Mouse (Mus musculus) cerebellum, adult 2 months (tissue): Measurements from ENCODE around the gene Odf3b. TPM values are rescaled to one million over a fixed set of nuclear protein-coding genes. Genes with fewer than 3 reads are reported as not detected.
A peak's percentile ranks its signal among the peaks of the same experiment; 100 is the strongest.

Source experiments
- DNase-seq, 2 experiments: peaks; one replicate each; pipeline ENCODE4 v3.0.0; 2021
- H3K27ac ChIP-seq: fragments of 200-500 bp; 2 replicates; pipeline ENCODE4 v1.5.1; 2012; ENCODE audit warnings: low read length, control low read depth, inconsistent platforms; ENCODE audit not compliant: insufficient read depth
- H3K27me3 ChIP-seq: fragments of 200-500 bp; 2 replicates; pipeline ENCODE4 v1.6.1; 2012; ENCODE audit warnings: inconsistent platforms, mild to moderate bottlenecking, low read length, moderate library complexity; ENCODE audit not compliant: control insufficient read depth, insufficient read depth
- H3K4me1 ChIP-seq: fragments of 200-500 bp; 2 replicates; pipeline ENCODE4 v1.6.1; 2011; ENCODE audit warnings: low read length; ENCODE audit not compliant: control insufficient read depth, insufficient read depth
- H3K4me3 ChIP-seq: fragments of 200-500 bp; replicated peaks from 2 replicates; pipeline ENCODE3; 2011; ENCODE audit warnings: mild to moderate bottlenecking, low read depth, low read length, control low read depth; ENCODE audit not compliant: insufficient read depth
- CTCF ChIP-seq: fragments of 200-500 bp; IDR thresholded peaks from 2 replicates; pipeline ENCODE4 v1.5.1; 2011; ENCODE audit warnings: low read depth, mild to moderate bottlenecking, control low read depth, low read length, moderate library complexity, borderline replicate concordance; ENCODE audit not compliant: insufficient read depth
- POLR2A ChIP-seq: fragments of 200-500 bp; IDR thresholded peaks from 2 replicates; pipeline ENCODE4 v1.6.1; 2011; ENCODE audit warnings: low read length, control low read depth, borderline replicate concordance; ENCODE audit not compliant: insufficient read depth
- WGBS: fragments of 180-500 bp; shearing (Covaris S2); methylation state at CpG from one replicate; pipeline ENCODE4 v1.1.7; 2018; 5-methylcytosine and 5-hydroxymethylcytosine counted together
- polyA plus RNA-seq: library from polyadenylated mRNA; depleted of rRNA; stranded (reverse); fragments of >200 nt; gene quantifications from 2 replicates; pipeline ENCODE4 v1.2.3, GENCODE M21; 2012

The Odf3b gene
- polyA plus RNA-seq, 1 experiment: 18.3 TPM

DNA sequence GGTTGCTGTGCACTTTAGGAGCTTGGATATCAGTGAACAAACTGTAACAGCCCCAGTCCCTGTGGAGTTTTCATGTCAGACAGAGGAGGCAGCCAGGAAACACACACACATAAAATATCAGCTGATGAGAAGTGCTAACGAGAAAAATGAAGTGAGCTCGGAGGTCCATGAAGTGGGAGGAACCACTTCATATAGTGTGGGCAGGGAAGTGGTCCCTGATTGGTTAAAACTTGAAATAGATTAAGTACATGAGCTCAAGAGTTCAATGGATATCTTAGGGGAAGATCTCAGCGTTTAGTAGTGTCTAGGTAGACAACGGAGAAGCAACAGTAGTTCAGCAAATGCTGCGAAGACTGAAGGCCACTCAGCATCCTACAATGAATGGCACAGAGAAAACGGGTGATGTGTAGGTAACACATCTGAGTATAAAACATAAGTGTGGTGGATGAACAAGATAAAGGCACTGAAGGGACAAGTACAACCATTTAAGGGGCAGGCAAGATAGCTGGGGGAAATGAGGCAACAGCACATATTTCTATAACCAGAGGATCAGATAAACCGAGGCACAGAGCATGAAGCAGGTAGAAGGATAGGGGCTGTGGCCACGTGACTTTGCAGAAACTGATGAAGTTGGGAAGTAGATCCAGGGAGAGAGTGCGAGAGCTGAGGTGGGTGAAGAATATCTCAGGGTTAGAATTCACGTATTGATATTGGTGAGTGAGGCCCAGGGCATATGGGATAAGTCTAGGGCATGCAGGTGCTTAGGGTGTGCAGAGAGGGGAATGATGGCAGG lies 25.9 kb upstream of the Odf3b start:
- Histone ChIP-seq H3K4me1 (no peaks in the 10 kb centered on the region), H3K27ac (no peak overlapping the region), H3K27me3 (no peaks in the 10 kb centered on the region), H3K4me3 (no peak overlapping the region)
- DNase-seq: no peak
- TF ChIP-seq POLR2A (no peak), CTCF (no peak)
- WGBS: 81% methylated on average over 10 of the region's 10 CpGs

DNA sequence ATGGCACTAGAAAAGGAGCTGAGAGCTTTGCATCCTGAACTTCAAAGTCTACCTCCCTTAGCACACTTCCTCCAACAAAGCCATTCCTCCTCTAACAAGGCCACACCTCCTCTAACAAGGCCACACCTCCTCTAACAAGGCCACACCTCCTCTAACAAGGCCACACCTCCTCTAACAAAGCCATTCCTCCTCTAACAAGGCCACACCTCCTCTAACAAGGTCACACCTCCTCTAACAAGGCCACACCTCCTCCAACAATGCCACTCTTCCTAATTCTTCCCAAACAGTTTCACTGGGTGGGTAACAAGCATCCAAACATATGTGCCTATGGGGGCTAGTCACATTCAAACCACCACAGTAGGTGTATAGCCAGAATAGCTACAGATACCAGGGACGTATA lies 23.4 kb upstream of the Odf3b start:
- DNase-seq: no peak
- WGBS: 86% methylated on average over 1 of the region's 1 CpGs

DNA sequence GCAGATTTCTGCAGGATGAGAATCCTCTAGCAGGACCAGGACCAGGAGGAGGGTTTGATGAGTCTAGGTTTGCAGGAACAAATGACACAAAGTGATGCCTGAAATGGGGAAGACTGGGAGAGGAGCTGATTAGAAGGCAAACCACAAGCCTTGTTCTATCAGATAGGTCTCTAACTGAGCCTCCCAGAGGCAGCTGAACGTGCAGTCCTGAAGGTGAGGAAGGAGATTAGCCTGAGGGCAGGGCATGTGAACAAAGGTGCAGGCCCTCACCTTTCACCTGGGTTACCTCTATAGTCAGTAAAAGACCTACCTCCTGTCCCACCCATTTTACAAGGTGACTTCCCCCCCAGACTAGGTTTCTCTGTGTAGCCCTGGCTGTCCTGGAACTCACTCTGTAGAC lies 20.6 kb upstream of the Odf3b start:
- DNase-seq: no peak
- Histone ChIP-seq H3K4me1 (no peaks in the 10 kb centered on the region), H3K27me3 (no peaks in the 10 kb centered on the region), H3K4me3 (no peak overlapping the region), H3K27ac (no peak overlapping the region)
- TF ChIP-seq CTCF: no peak
- no peak for TF ChIP-seq POLR2A
- 92% methylated on average over 1 of the region's 1 CpGs for WGBS

More for the DNA sequence above, 23.4 kb upstream of the Odf3b start:
- Histone ChIP-seq H3K27me3 (no peaks in the 10 kb centered on the region), H3K4me3 (no peak overlapping the region), H3K27ac (no peak overlapping the region), H3K4me1 (no peaks in the 10 kb centered on the region)
- TF ChIP-seq POLR2A (no peak), CTCF (no peak)

DNA sequence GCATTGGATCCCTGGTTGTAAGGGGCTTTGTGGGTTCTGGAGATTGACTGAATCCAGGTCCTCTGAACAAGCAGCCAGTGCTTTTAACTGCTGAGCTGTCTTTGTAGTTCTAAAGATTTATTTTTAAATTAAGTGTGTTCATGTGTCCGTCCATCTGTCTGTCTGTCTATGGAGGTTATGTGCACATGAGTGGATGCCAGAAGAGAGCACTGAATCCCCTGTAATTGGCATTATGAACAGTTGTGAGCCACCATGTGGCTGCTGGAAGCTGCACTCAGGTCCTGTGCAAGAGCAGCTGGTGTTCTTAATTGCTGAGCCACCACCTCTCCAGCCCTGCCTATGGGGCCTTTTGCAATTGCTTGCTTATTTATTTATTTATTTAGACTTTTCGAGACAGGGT lies 19.1 kb upstream of the Odf3b start:
- Histone ChIP-seq H3K4me1 (no peaks in the 10 kb centered on the region), H3K27me3 (no peaks in the 10 kb centered on the region), H3K4me3 (no peak overlapping the region), H3K27ac (no peak overlapping the region)
- TF ChIP-seq CTCF (no peak), POLR2A (no peak)
- no peak for DNase-seq
- 34% methylated on average over 2 of the region's 2 CpGs for WGBS

DNA sequence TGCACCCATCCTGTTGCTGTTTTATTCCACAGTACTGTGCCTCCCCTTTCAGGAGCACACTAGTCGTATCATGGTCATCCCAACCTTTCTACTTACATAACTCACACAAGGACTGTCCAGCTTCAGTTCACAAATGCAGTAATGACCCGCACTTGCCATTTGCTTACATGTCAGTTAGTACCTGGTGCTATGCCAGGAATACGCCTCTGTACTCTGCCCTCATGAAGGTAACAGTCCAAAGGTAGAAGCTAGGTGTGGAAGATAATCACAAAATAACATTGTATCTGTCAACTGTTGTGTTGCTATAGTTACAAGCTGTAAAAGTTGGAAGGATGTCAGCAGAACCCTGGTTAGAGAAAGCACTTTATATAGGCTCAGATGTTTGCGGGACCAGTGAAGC lies 17.8 kb upstream of the Odf3b start:
- 89% methylated on average over 4 of the region's 4 CpGs for WGBS
- TF ChIP-seq POLR2A (no peak), CTCF (no peak)
- H3K27me3 ChIP-seq: no peaks in the 10 kb centered on the region
- H3K27ac ChIP-seq: no peak overlapping the region
- H3K4me3 ChIP-seq: no peak overlapping the region
- no peaks in the 10 kb centered on the region for H3K4me1 ChIP-seq
- no peak for DNase-seq

DNA sequence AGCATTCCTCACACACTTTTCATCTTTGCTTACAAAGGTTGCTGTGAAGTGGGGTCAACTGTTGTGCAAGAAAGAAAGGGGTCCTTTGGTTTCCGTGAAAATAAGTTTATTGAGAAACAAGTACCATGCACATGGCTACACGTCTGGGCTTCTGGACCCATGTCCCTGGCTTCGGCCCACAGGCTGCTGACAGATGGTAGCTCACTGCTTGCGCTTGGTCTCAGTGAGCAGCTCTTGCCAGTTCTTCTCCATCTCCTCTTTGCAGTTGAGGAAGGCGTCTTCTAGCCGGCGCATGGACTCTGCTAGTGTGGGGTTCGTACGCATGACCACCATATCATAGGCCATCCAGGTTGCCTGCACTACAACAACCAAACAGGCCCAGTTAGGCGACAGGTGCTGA lies 11.0 kb upstream of the Odf3b start:
- Histone ChIP-seq H3K4me1 (peaks cover 9% of the 10 kb centered on the region), H3K27ac (no peak overlapping the region), H3K4me3 (no peak overlapping the region), H3K27me3 (no peaks in the 10 kb centered on the region)
- DNase-seq: peak; percentile 57 to 71
- 30% methylated on average over 10 of the region's 10 CpGs for WGBS
- TF ChIP-seq CTCF (no peak), POLR2A (no peak)

DNA sequence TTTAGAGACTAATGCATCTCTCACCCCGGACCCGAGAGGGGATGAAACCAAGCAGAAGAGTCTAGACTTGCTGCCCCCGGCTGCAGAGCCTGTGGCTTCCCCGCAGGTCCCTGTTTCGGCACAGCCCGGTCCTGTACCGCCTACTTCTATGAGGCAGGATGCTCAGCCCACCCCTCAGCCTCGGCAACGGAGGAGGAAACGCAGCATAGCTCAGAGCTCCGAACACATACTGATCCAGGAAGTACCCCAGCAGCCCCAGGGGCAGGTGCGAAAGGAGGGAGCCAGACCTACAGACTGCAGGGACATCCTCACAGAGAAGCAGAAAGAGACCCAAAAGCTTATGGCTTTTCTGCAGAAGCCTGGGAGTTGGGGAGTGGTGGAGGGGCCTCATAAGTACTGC lies 8.0 kb upstream of the Odf3b start:
- TF ChIP-seq POLR2A: no peak
- TF ChIP-seq CTCF: no peak
- Histone ChIP-seq H3K27ac (no peak overlapping the region), H3K4me1 (peaks cover 9% of the 10 kb centered on the region), H3K27me3 (no peaks in the 10 kb centered on the region), H3K4me3 (no peak overlapping the region)
- 65% methylated on average over 12 of the region's 12 CpGs for WGBS
- no peak for DNase-seq

DNA sequence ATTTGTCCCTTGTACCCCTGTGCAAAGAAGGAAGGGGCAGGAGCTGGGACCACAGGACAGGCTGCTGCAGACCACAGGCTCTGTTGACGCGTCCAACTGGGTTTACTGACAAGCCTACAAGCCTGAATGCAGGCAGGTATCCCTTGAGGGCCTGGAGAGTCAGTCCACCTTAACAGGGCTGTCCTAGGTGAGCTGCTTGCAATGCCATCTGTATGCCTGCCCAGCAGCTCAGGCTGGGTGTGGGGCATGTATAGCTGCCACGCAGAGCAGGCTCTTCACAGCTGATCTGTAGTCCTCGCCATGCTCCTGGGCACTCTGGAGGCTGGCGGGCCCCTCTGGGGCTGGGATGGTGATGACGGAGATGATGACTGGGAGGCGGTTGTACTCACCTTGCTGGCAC lies 5.5 kb upstream of the Odf3b start, which contains the start of gene Klhdc7b:
Klhdc7b (plus strand) TSS at position 301 of the 400 bp plus-strand sequence.
- H3K27me3 ChIP-seq: no peaks in the 10 kb centered on the region
- peaks cover under 1% of the 10 kb centered on the region; the same call in 1 of the 2 replicates for H3K4me1 ChIP-seq
- no peak for DNase-seq
- TF ChIP-seq CTCF (no peak), POLR2A (no peak)
- WGBS: 85% methylated on average over 7 of the region's 7 CpGs
- no peak within 1 kb of the TSS for H3K4me3 ChIP-seq
- no peak within 1 kb of the TSS for H3K27ac ChIP-seq
